Mouse (Mus musculus) frontal cortex, postnatal 14 days (tissue): Measurements from ENCODE around the gene Tmbim1.

Experiments
- DNase-seq, 2 experiments: peaks; one replicate each; pipeline ENCODE4 v3.0.0; 2022; ENCODE audit warnings: low spot score in 2 of 2

The Tmbim1 gene

GRCm38 (mm10) chr1:74278538-74278937 is 26.9 kb downstream of the Tmbim1 start, which contains the start of gene Gpbar1:
Gene Gpbar1, plus strand, starts transcription at chr1:74278550.
- no peak for DNase-seq

- DNase-seq: no peak
Observed at GRCm38 (mm10) chr1:74277883-74278537, 27.4 kb downstream of the Tmbim1 start.

GRCm38 (mm10) chr1:74277041-74277440 is 28.4 kb downstream of the Tmbim1 start:
- DNase-seq: no peak

- no peak for DNase-seq
Observed at GRCm38 (mm10) chr1:74275015-74275414, 30.4 kb downstream of the Tmbim1 start.

- no peak for DNase-seq
Observed at GRCm38 (mm10) chr1:74271659-74272058, 33.8 kb downstream of the Tmbim1 start.

GRCm38 (mm10) chr1:74268750-74269149 is 36.7 kb downstream of the Tmbim1 start:
- no peak for DNase-seq

- DNase-seq: no peak
Observed at GRCm38 (mm10) chr1:74262510-74262909, 42.9 kb downstream of the Tmbim1 start.

GRCm38 (mm10) chr1:74256782-74257181 is 48.6 kb downstream of the Tmbim1 start:
- DNase-seq: no peak

- no peak for DNase-seq
Observed at GRCm38 (mm10) chr1:74255704-74256345, 49.6 kb downstream of the Tmbim1 start.

GRCm38 (mm10) chr1:74250096-74250495 is 55.3 kb downstream of the Tmbim1 start:
- DNase-seq: no peak

GRCm38 (mm10) chr1:74249331-74249980 is 56.0 kb downstream of the Tmbim1 start:
- no peak for DNase-seq

GRCm38 (mm10) chr1:74248799-74249198 is 56.6 kb downstream of the Tmbim1 start:
- no peak for DNase-seq

GRCm38 (mm10) chr1:74245525-74245924 is 59.9 kb downstream of the Tmbim1 start:
- no peak for DNase-seq

GRCm38 (mm10) chr1:74240832-74241231 is 64.6 kb downstream of the Tmbim1 start:
- DNase-seq: no peak

- DNase-seq: peak; percentile 54 to 58
Observed at GRCm38 (mm10) chr1:74240311-74240710, 65.1 kb downstream of the Tmbim1 start.

- no peak for DNase-seq
Observed at GRCm38 (mm10) chr1:74239618-74240017, 65.8 kb downstream of the Tmbim1 start.

GRCm38 (mm10) chr1:74239162-74239561 is 66.3 kb downstream of the Tmbim1 start:
- DNase-seq: no peak
